Mouse (Mus musculus): Measurements from ENCODE around the gene Crocc2. TPM values are rescaled to one million over a fixed set of nuclear protein-coding genes. Genes with fewer than 3 reads are reported as not detected.

Crocc2 gene
- polyA plus RNA-seq (2014; fragmentation: Illumina TruSeq; extraction: RNeasy Lipid Tissue Mini Kit (QIAGEN cat#74804); ENCODE audit: low read depth, low replicate concordance): not detected

DNA sequence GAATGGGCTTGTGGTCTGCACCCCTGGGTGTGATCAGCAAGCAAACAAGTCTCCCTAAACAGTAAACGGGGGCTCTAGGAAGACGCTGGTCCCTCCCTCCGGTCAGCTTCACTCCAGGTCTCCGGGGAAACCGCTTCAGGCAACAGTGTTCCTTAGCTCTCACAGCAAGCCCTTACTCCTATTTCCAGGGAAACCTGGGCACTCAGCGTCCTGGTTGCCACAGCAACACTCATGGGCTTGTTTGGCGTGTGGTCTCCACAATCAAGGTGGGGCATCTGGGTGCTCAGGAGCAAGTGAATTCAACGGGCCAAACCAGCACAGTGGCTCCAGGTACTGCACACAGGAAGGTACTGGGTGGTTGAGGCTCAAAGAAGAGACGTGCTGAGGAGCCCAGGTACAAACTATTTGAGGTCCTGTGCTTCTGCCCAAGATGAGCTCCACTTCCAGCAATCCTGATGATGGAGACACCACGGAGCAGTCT lies at the start of gene Crocc2:
Gene Crocc2, plus strand, starts transcription at position 431 of the 481 bp plus-strand sequence.

DNA sequence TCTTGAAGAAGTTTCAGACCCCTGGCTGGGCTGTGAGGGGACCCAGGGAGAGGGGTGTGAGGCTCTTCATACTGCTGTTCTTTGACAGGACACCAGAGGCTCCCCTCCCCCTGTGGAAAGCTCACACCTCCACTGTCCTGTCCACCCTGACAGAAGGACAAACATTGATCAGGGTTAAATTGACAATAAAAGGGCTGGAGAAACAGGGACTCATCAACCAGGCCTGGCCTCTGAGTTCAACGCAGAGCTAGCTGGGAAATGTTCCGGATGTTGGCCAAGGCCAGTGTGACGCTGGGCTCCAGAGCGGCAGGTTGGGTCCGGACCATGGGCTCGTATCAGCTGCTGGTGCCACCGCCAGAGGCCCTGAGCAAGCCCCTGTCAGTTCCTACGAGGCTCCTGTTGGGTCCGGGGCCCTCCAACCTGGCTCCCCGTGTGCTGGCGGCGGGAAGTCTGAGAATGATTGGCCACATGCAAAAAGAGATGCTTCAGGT lies 33.4 kb upstream of the Crocc2 start, which contains the start of gene Agxt:
Gene Agxt, plus strand, starts transcription at position 205 of the 491 bp plus-strand sequence.

DNA sequence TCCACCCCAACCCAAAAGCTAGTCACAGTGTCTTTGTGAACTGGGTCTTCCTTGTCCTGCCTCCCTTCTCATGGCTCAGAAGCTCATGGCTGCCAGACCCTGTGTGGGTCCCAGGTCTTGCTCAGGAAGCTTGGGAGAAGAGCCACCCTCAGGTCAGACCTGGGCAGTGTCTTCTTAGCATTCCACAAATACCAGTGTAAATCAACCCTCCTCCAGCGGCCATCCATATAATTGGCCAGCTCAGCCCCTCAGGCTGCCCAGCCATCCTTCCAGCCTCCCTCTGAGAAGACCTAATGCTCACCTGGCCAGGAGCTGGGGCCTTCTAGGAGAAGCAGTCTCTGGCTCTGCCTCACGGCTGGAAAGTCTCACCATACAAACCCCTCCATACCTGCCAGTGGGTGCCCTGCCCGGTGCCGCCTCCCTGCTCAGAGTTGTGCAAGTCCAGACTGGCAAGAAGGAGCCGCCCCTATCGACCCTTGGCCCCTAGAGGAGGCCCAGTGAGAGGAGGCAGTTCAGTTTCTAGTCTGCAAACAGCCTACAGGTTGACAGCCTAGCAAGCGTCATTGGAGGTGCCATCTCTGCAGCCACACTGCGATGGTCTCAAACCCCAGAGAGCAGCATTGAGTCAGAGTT lies 7.9 kb upstream of the Crocc2 start, which contains the start of gene 2310007B03Rik:
Gene 2310007B03Rik, minus strand, starts transcription at position 448 of the 633 bp plus-strand sequence.

DNA sequence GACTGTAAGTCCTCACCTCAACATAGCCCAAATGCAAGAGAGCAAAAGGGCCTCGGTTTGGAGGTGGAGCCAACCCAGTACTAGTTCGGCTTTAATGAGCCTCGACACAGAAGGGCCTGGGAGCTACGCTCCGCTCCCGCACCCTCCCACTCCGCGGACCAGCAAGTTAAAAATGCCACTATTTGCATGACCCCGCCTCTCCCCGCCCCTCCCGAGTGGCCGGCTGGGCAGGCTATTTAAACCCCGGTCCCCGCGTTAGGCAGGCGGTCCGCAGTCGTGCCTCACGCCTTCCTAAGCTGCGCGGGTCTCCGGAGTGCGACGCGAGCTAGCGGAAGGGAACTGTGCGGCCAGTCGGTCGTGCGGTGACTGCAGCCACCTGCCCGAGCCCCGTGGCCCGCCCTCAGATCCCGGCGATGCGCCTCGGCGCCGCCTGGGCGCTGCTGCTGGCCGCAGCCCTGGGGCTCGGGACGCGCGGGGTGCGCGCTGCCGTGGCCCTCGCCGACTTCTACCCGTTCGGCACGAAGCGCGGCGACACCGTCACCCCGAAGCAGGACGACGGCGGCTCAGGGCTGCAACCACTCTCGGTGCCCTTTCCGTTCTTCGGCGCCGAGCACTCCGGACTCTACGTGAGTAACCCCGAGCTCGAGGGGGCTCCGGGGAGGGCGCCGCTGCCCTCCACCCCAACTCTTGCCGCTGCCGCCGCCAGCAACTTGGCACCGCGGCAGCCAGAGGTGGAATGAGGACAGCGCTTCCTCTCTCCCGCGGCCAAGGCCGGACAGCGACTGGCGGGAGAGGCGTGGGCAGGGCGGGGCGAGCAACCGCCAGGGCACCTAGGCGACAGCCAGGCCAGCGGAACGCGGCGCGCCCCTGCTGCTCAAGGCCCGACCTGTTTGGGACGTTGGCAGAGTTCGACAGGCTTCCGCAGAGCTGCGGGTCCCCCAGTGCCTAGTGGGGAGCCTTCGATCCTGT lies 67.3 kb downstream of the Crocc2 start, which contains the start of gene Sned1:
Gene Sned1, plus strand, starts transcription at position 266 of the 969 bp plus-strand sequence.

Other genes with a start within 250 kb of the Crocc2 start
- 4.4 TPM for gene Capn10, start 234.3 kb upstream of the Crocc2 start, polyA plus RNA-seq (2014; fragmentation: Illumina TruSeq; extraction: RNeasy Lipid Tissue Mini Kit (QIAGEN cat#74804); ENCODE audit: low read depth, low replicate concordance)
- gene Gpr35, start 217.9 kb upstream of the Crocc2 start, polyA plus RNA-seq (2014; fragmentation: Illumina TruSeq; extraction: RNeasy Lipid Tissue Mini Kit (QIAGEN cat#74804); ENCODE audit: low read depth, low replicate concordance): 24.0 TPM
- gene Aqp12, start 162.4 kb upstream of the Crocc2 start, polyA plus RNA-seq (2014; fragmentation: Illumina TruSeq; extraction: RNeasy Lipid Tissue Mini Kit (QIAGEN cat#74804); ENCODE audit: low read depth, low replicate concordance): not detected
- gene Kif1a, start 66.8 kb upstream of the Crocc2 start, polyA plus RNA-seq (2014; fragmentation: Illumina TruSeq; extraction: RNeasy Lipid Tissue Mini Kit (QIAGEN cat#74804); ENCODE audit: low read depth, low replicate concordance): 0.73 TPM
- gene Agxt, start 33.5 kb upstream of the Crocc2 start, polyA plus RNA-seq (2014; fragmentation: Illumina TruSeq; extraction: RNeasy Lipid Tissue Mini Kit (QIAGEN cat#74804); ENCODE audit: low read depth, low replicate concordance): not detected
- gene 2310007B03Rik, start 7.8 kb upstream of the Crocc2 start, polyA plus RNA-seq (2014; fragmentation: Illumina TruSeq; extraction: RNeasy Lipid Tissue Mini Kit (QIAGEN cat#74804); ENCODE audit: low read depth, low replicate concordance): 2.5 TPM
- gene Sned1, start 67.1 kb downstream of the Crocc2 start, polyA plus RNA-seq (2014; fragmentation: Illumina TruSeq; extraction: RNeasy Lipid Tissue Mini Kit (QIAGEN cat#74804); ENCODE audit: low read depth, low replicate concordance): 27.8 TPM
- gene Mterf4, start 137.2 kb downstream of the Crocc2 start, polyA plus RNA-seq (2014; fragmentation: Illumina TruSeq; extraction: RNeasy Lipid Tissue Mini Kit (QIAGEN cat#74804); ENCODE audit: low read depth, low replicate concordance): 17.4 TPM
- gene Ppp1r7, start 174.1 kb downstream of the Crocc2 start, polyA plus RNA-seq (2014; fragmentation: Illumina TruSeq; extraction: RNeasy Lipid Tissue Mini Kit (QIAGEN cat#74804); ENCODE audit: low read depth, low replicate concordance): 84.3 TPM
- 1.7 TPM for gene Pask, start 174.8 kb downstream of the Crocc2 start, polyA plus RNA-seq (2014; fragmentation: Illumina TruSeq; extraction: RNeasy Lipid Tissue Mini Kit (QIAGEN cat#74804); ENCODE audit: low read depth, low replicate concordance)
- 34.6 TPM for gene Ano7, start 205.2 kb downstream of the Crocc2 start, polyA plus RNA-seq (2014; fragmentation: Illumina TruSeq; extraction: RNeasy Lipid Tissue Mini Kit (QIAGEN cat#74804); ENCODE audit: low read depth, low replicate concordance)